Mouse (Mus musculus): ENCODE data around the gene B130006D01Rik. TPM values are rescaled to one million over a fixed set of nuclear protein-coding genes. Genes with fewer than 3 reads are reported as not detected.

Gene B130006D01Rik
- polyA plus RNA-seq, 1 experiment, result 0.69 TPM

DNA sequence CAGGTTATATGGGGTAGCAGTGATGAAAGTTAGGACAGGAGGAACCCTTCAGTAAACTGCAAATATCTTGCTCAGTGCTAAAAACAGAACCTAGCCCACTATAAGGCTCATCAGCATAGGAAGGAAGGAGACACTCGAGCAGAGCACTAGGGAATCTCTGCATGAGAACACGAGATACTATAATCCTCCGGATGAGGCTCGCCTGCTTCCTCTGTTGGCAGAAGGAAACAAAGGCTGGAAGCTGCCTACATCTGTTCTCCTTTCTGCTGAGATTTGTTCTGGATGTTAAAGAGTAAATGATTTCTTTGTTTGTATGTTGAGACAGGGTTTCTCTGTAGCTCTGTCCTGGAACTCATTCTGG, 18.4 kb upstream of the B130006D01Rik start:
- WGBS, result 55% methylated on average over 4 of the region's 4 CpGs
- no peak overlapping the region for H3K4me3 ChIP-seq (replicated peaks; ENCODE audit: insufficient read depth, low read depth, low read length)
- H3K27me3 ChIP-seq (ENCODE audit: control insufficient read depth, insufficient read depth, low read length), result no peaks in the 10 kb centered on the region
- no peak for DNase-seq
- TF ChIP-seq POLR2A (IDR thresholded peaks at IDR 0.05; ENCODE audit: borderline replicate concordance, insufficient read depth, low read length), result no peak
- TF ChIP-seq CTCF (IDR thresholded peaks at IDR 0.05; ENCODE audit: borderline replicate concordance, insufficient read depth, low read depth, low read length), result no peak
- H3K27ac ChIP-seq (ENCODE audit: insufficient read depth, low read length), result no peak overlapping the region
- no peaks in the 10 kb centered on the region for H3K4me1 ChIP-seq (ENCODE audit: control insufficient read depth, insufficient read depth, low read length)

GRCm38 (mm10) chr11:95709534-95710040, 13.8 kb upstream of the B130006D01Rik start:
- 89% methylated on average over 6 of the region's 6 CpGs for WGBS
- Histone ChIP-seq H3K4me3 (replicated peaks; ENCODE audit: insufficient read depth, low read depth, low read length) (no peak overlapping the region), H3K27me3 (ENCODE audit: control insufficient read depth, insufficient read depth, low read length) (no peaks in the 10 kb centered on the region)

GRCm38 (mm10) chr11:95710478-95710877, 12.9 kb upstream of the B130006D01Rik start:
- WGBS, result 86% methylated on average over 7 of the region's 7 CpGs
- no peaks in the 10 kb centered on the region for H3K27me3 ChIP-seq (ENCODE audit: control insufficient read depth, insufficient read depth, low read length)

More at GRCm38 (mm10) chr11:95709534-95710040, 13.8 kb upstream of the B130006D01Rik start:
- DNase-seq, result no peak
- no peak overlapping the region for H3K27ac ChIP-seq (ENCODE audit: insufficient read depth, low read length)
- H3K4me1 ChIP-seq (ENCODE audit: control insufficient read depth, insufficient read depth, low read length), result no peaks in the 10 kb centered on the region
- TF ChIP-seq POLR2A (IDR thresholded peaks at IDR 0.05; ENCODE audit: borderline replicate concordance, insufficient read depth, low read length) (no peak), CTCF (IDR thresholded peaks at IDR 0.05; ENCODE audit: borderline replicate concordance, insufficient read depth, low read depth, low read length) (no peak)

DNA sequence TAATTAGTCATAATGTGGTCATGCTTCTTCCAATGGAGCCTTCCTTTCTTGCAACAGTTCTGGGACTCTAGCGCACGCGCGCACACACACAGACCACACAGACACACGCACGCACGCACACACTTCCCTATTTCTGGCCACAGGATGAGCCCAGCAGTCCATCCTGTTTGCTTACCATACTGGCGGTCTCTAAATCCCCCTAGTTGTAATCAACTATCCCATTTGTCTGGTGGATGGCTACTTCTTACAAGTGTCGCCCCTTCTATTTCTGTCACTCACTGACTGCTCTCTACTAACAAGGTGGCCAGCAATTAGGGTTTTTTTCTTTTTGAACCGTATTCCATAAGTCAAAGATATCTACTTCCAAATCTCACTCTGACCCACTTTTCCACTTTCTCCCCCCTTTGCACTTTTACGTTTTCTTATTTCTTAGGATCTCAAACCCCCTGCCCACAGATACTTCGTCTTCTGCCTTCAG, 11.3 kb upstream of the B130006D01Rik start:
- H3K4me1 ChIP-seq (ENCODE audit: control insufficient read depth, insufficient read depth, low read length), result 0 out of 2 replicates have a peak, but pooled peaks cover 4% of the 10 kb centered on the region
- TF ChIP-seq CTCF (IDR thresholded peaks at IDR 0.05; ENCODE audit: borderline replicate concordance, insufficient read depth, low read depth, low read length) (no peak), POLR2A (IDR thresholded peaks at IDR 0.05; ENCODE audit: borderline replicate concordance, insufficient read depth, low read length) (no peak; the same call in 1 of the 2 replicates)
- H3K4me3 ChIP-seq (replicated peaks; ENCODE audit: insufficient read depth, low read depth, low read length), result peak overlapping the region; percentile 99
- peak overlapping the region; percentile 22; the same call in 1 of the 2 replicates for H3K27ac ChIP-seq (ENCODE audit: insufficient read depth, low read length)
- 12% methylated on average over 12 of the region's 12 CpGs for WGBS
- peak in 1 of 2 experiments; percentile 37 for DNase-seq
- H3K27me3 ChIP-seq (ENCODE audit: control insufficient read depth, insufficient read depth, low read length), result no peaks in the 10 kb centered on the region

More at GRCm38 (mm10) chr11:95710478-95710877, 12.9 kb upstream of the B130006D01Rik start:
- no peaks in the 10 kb centered on the region for H3K4me1 ChIP-seq (ENCODE audit: control insufficient read depth, insufficient read depth, low read length)
- no peak overlapping the region for H3K27ac ChIP-seq (ENCODE audit: insufficient read depth, low read length)
- no peak overlapping the region for H3K4me3 ChIP-seq (replicated peaks; ENCODE audit: insufficient read depth, low read depth, low read length)
- TF ChIP-seq CTCF (IDR thresholded peaks at IDR 0.05; ENCODE audit: borderline replicate concordance, insufficient read depth, low read depth, low read length) (no peak), POLR2A (IDR thresholded peaks at IDR 0.05; ENCODE audit: borderline replicate concordance, insufficient read depth, low read length) (no peak)
- DNase-seq, result no peak

DNA sequence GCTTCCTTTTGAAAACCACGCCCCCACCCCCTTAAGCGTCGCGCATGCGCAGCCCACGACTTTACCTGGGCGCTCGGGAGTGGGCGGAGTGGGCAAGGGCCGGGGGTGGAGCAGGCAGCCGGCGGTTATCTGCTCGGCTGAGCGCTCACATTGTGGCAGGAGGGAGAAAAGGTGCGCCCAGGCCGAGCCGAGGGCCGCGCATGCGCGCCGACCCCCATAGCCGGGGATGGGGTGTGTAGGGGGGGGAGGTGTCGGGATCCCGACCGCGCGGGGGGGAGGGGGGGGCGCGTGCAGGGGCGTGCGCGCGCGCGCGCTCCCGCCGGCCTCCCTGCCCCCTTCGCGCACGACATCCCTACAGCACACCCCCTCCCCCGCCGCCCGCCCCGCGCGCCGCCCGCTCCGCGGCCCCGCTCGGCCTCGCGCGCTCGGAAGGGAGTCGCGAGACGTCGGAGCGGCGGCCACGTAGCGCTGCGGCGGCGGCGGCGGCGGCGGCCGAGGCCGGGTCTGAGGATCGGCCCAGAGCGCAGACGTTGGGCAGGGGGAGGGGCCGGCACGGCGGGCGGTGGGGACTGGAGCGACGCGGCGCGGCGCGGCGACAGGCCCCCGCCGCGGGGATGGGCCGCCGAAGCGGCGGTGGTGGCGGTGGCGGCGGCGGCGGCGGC, 10.7 kb upstream of the B130006D01Rik start, which contains the start of gene Zfp652:
Gene Zfp652 (plus strand): TSS at position 111 of the 662 bp plus-strand sequence.
- peak; percentile 93 to 95 for DNase-seq
- 1% methylated on average over 41 of the region's 103 CpGs for WGBS
- no peak for TF ChIP-seq CTCF (IDR thresholded peaks at IDR 0.05; ENCODE audit: borderline replicate concordance, insufficient read depth, low read depth, low read length)
- peak; percentile 13; the same call in 1 of the 2 replicates for TF ChIP-seq POLR2A (IDR thresholded peaks at IDR 0.05; ENCODE audit: borderline replicate concordance, insufficient read depth, low read length)

DNA sequence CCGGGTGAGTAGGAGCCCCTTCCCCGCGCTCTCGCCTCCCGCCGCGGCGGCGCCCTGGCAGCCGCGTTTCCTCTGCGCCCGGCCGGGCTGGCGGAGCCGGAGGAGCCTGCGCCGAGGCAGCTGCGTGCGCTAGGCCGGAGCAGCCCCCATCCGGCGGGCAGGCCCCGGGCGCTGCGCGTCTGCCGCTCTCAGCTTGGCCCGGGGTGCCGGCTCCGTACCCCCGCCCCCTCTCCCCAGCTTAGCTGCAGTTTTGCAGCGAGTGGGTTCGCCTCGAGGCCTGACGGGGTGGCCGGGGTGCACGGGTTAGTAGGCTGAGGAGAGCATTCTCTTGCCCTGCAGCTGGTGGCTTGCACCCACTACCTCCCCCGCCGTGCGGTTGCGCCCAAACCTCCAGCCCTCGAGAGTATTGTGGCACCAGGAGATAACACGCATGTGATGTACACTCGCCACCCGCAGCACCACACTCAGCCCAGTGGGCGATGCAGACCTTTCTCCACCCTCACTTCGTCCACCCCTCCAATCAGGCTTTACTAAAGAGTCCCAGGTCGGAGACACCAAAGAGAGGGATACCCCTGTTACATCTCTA, 10.1 kb upstream of the B130006D01Rik start:
- 0 out of 2 replicates have a peak, but pooled peaks cover 4% of the 10 kb centered on the region for H3K4me1 ChIP-seq (ENCODE audit: control insufficient read depth, insufficient read depth, low read length)
- peak; percentile 62 to 76 for DNase-seq
- H3K27me3 ChIP-seq (ENCODE audit: control insufficient read depth, insufficient read depth, low read length), result no peaks in the 10 kb centered on the region
- TF ChIP-seq POLR2A (IDR thresholded peaks at IDR 0.05; ENCODE audit: borderline replicate concordance, insufficient read depth, low read length) (no peak), CTCF (IDR thresholded peaks at IDR 0.05; ENCODE audit: borderline replicate concordance, insufficient read depth, low read depth, low read length) (no peak)
- peak overlapping the region; percentile 73 for H3K27ac ChIP-seq (ENCODE audit: insufficient read depth, low read length)
- under 1% methylated on average over 46 of the region's 49 CpGs for WGBS
- H3K4me3 ChIP-seq (replicated peaks; ENCODE audit: insufficient read depth, low read depth, low read length), result peak overlapping the region; percentile 99

More for the DNA sequence above, 10.7 kb upstream of the B130006D01Rik start, which contains the start of gene Zfp652:
- Histone ChIP-seq H3K27me3 (ENCODE audit: control insufficient read depth, insufficient read depth, low read length) (no peaks in the 10 kb centered on the region), H3K4me3 (replicated peaks; ENCODE audit: insufficient read depth, low read depth, low read length) (peak within 1 kb of the TSS; percentile 99), H3K4me1 (ENCODE audit: control insufficient read depth, insufficient read depth, low read length) (0 out of 2 replicates have a peak, but pooled peaks cover 4% of the 10 kb centered on the region), H3K27ac (ENCODE audit: insufficient read depth, low read length) (peak within 1 kb of the TSS; percentile 73)

DNA sequence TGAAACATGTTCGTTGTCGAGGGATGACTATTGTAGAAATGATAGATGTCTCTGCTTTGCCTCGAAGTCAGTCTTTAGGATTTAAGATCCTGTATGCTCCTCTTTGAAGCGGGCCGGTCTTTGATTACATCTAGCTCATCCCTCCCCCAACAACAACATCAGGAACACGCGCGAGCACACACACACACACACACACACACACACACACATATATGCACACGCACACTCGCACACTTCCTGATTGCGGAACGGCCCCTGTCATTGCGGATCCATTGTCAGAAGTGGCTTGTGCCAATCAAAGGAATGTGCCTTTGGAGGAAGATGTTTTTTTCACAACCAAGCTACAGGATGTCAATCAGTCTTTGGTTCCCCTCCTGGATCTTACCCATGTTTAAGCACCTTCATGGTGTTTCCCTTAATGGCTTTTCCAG, 9.6 kb upstream of the B130006D01Rik start:
- Histone ChIP-seq H3K4me1 (ENCODE audit: control insufficient read depth, insufficient read depth, low read length) (0 out of 2 replicates have a peak, but pooled peaks cover 4% of the 10 kb centered on the region), H3K27ac (ENCODE audit: insufficient read depth, low read length) (peak overlapping the region; percentile 73), H3K27me3 (ENCODE audit: control insufficient read depth, insufficient read depth, low read length) (no peaks in the 10 kb centered on the region), H3K4me3 (replicated peaks; ENCODE audit: insufficient read depth, low read depth, low read length) (peak overlapping the region; percentile 99)
- TF ChIP-seq POLR2A (IDR thresholded peaks at IDR 0.05; ENCODE audit: borderline replicate concordance, insufficient read depth, low read length) (no peak), CTCF (IDR thresholded peaks at IDR 0.05; ENCODE audit: borderline replicate concordance, insufficient read depth, low read depth, low read length) (no peak)
- WGBS, result under 1% methylated on average over 13 of the region's 13 CpGs
- DNase-seq, result no peak
